Mouse (Mus musculus) megakaryocyte, embryonic 14.5 days (primary cell): Measurements from ENCODE around the gene Polg2.

Source experiments
- FLI1 ChIP-seq: IDR thresholded peaks from 2 replicates; pipeline ENCODE4 v1.6.1; 2012; ENCODE audit warnings: low read length, inconsistent platforms, mixed read lengths
- GATA1 ChIP-seq: IDR thresholded peaks from 3 replicates; pipeline ENCODE4 v1.6.1; 2012; ENCODE audit warnings: mixed read lengths, low read length, inconsistent platforms, borderline replicate concordance

- TF ChIP-seq GATA1 = no peak
- no peak for TF ChIP-seq FLI1
Measured at GRCm38 (mm10) chr11:106824403-106824802, 45.1 kb upstream of the Polg2 start.
